Mouse (Mus musculus) testis, adult 2 months (tissue): ENCODE data around the gene Klhl25.

Experiments used
- CTCF ChIP-seq: fragments of 200-500 bp; IDR thresholded peaks from 2 replicates; pipeline ENCODE4 v1.5.1; 2012; ENCODE audit warnings: low read depth, mild to moderate bottlenecking, inconsistent platforms, low read length, moderate library complexity; ENCODE audit not compliant: control insufficient read depth, insufficient read depth, insufficient replicate concordance
- POLR2A ChIP-seq: fragments of 200-500 bp; IDR thresholded peaks from 2 replicates; pipeline ENCODE4 v1.6.1; 2012; ENCODE audit warnings: low read depth, mild to moderate bottlenecking, inconsistent platforms, low read length, moderate library complexity; ENCODE audit not compliant: control insufficient read depth

- TF ChIP-seq POLR2A (no peak), CTCF (no peak)
Observed at GRCm38 (mm10) chr7:75828536-75828935, 19.6 kb upstream of the Klhl25 start.
